Mouse (Mus musculus): ENCODE measurements around the gene Zfp322a.

DNA sequence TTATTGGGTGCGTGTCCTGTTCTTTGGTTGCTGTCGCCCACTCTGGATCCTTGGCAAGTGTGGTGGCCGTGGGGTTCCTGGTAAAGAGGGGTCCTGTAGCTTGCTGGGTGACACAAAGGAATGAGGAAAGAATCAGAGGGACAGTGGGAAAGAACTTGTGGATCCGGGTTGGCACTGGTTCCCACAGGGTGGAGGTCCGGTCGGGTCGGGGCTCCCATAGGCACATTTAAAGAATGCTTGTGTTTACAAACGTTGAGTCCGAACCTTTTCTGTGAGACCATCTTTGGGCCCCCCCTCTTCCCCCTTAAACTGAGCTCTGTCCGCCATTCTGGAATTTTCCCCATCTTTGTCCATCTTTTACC lies 62.3 kb downstream of the Zfp322a start:
- TF ChIP-seq CTCF (IDR thresholded peaks at IDR 0.05; ENCODE audit: low read depth, low read length) (no peak), POLR2A (IDR thresholded peaks at IDR 0.05; ENCODE audit: extremely low read depth, insufficient read depth, low read length) (no peak)
